Mouse (Mus musculus) forebrain, embryonic 12.5 days (tissue): ENCODE results near the gene Zswim5. TPM values are rescaled to one million over a fixed set of nuclear protein-coding genes. Genes with fewer than 3 reads are reported as not detected.
"Not testable (repeated sequence)": the region's sequence is repeated elsewhere in the genome, so short reads cannot be mapped to it uniquely, and the experiment has no call there.

ENCODE experiments used
- ATAC-seq: fragments of 200-750 bp; cut with Nextera tagmentation; 2 replicates; pipeline ENCODE4 v1.8.0; 2017; ENCODE audit warnings: moderate TSS enrichment; ENCODE audit not compliant: low FRiP score
- H3K27ac ChIP-seq: fragments of 300-500 bp; sonication (generic); 2 replicates; pipeline ENCODE4 v1.5.1; 2016; ENCODE audit warnings: mild to moderate bottlenecking
- H3K27me3 ChIP-seq: fragments of 300-500 bp; sonication (generic); 2 replicates; pipeline ENCODE4 v1.6.1; 2016; ENCODE audit warnings: mild to moderate bottlenecking
- H3K36me3 ChIP-seq: fragments of 300-500 bp; sonication (generic); replicated peaks from 2 replicates; pipeline ENCODE4 v1.6.1; 2016; ENCODE audit warnings: mild to moderate bottlenecking
- H3K4me1 ChIP-seq: fragments of 300-500 bp; sonication (generic); 2 replicates; pipeline ENCODE4 v1.6.1; 2016
- H3K4me2 ChIP-seq: fragments of 300-500 bp; sonication (generic); 2 replicates; pipeline ENCODE4 v1.6.1; 2016; ENCODE audit warnings: mild to moderate bottlenecking, moderate library complexity
- H3K4me3 ChIP-seq: fragments of 300-500 bp; sonication (generic); replicated peaks from 2 replicates; pipeline ENCODE4 v1.5.1; 2016; ENCODE audit warnings: mild to moderate bottlenecking
- H3K9ac ChIP-seq: fragments of 300-500 bp; sonication (generic); 2 replicates; pipeline ENCODE4 v1.6.1; 2016; ENCODE audit warnings: mild to moderate bottlenecking
- H3K9me3 ChIP-seq: fragments of 300-500 bp; sonication (generic); 2 replicates; pipeline ENCODE4 v1.6.1; 2016
- WGBS: fragments of 180-500 bp; shearing (Covaris S2); methylation state at CpG from one replicate; pipeline ENCODE4 v1.1.7; 2016; 5-methylcytosine and 5-hydroxymethylcytosine counted together
- polyA plus RNA-seq: library from polyadenylated mRNA; unstranded; fragments of >200 nt; fragmentation: Nextera tagmentation; extraction: Ambion mirVana; gene quantifications from 2 replicates; pipeline ENCODE4 v1.2.1, GENCODE M21; 2016

Zswim5 gene
- 12.0 and 13.3 TPM in 2 replicates for polyA plus RNA-seq

- no peaks in the 10 kb centered on the region for H3K36me3 ChIP-seq
- WGBS = under 1% methylated on average over 99 of the region's 104 CpGs
- H3K9me3 ChIP-seq = no peaks in the 10 kb centered on the region
- peak within 1 kb of the TSS; percentile 70 for H3K4me3 ChIP-seq
- peak within 1 kb of the TSS; percentile 99 for H3K27ac ChIP-seq
- peaks cover 5% of the 10 kb centered on the region; the same call in 1 of the 2 replicates for H3K27me3 ChIP-seq
- peak within 1 kb of the TSS; percentile 71 for H3K4me2 ChIP-seq
- ATAC-seq = peak; percentile 93
- peak within 1 kb of the TSS; percentile 85 for H3K9ac ChIP-seq
- peaks cover 7% of the 10 kb centered on the region; the same call in 1 of the 2 replicates for H3K4me1 ChIP-seq
Measured at GRCm38 (mm10) chr4:116876995-116877728, at the start of gene Zswim5. Zswim5 (plus strand) TSS chr4:116877376.

DNA sequence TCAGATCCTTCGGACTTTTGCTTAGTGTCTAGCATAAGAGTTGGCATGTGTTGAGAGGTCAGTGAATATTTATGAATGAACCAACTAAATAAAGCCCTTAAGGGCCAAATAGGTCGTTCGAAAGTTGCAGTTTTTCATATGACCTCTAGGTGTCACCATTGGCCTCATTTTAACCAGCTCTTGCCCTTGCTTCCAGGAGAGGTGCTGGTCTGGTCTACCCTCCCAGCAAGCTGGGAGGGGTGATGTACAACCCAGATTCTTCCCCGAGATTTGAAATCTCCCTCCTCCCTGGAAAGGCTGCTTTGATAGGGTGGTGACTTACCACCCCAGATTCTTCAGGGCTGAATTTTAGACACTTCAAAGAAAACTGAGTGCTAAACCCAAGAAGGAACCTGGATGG, 49.4 kb upstream of the Zswim5 start:
- H3K36me3 ChIP-seq = no peaks in the 10 kb centered on the region
- no peak overlapping the region for H3K4me2 ChIP-seq
- H3K27ac ChIP-seq = no peak overlapping the region
- H3K4me3 ChIP-seq = no peak overlapping the region
- peak; percentile 39 for ATAC-seq
- 2% methylated on average over 4 of the region's 4 CpGs for WGBS
- H3K9ac ChIP-seq = no peak overlapping the region
- H3K27me3 ChIP-seq = peaks cover 11% of the 10 kb centered on the region; the same call in 1 of the 2 replicates
- H3K4me1 ChIP-seq = peaks cover 31% of the 10 kb centered on the region
- H3K9me3 ChIP-seq = no peaks in the 10 kb centered on the region

DNA sequence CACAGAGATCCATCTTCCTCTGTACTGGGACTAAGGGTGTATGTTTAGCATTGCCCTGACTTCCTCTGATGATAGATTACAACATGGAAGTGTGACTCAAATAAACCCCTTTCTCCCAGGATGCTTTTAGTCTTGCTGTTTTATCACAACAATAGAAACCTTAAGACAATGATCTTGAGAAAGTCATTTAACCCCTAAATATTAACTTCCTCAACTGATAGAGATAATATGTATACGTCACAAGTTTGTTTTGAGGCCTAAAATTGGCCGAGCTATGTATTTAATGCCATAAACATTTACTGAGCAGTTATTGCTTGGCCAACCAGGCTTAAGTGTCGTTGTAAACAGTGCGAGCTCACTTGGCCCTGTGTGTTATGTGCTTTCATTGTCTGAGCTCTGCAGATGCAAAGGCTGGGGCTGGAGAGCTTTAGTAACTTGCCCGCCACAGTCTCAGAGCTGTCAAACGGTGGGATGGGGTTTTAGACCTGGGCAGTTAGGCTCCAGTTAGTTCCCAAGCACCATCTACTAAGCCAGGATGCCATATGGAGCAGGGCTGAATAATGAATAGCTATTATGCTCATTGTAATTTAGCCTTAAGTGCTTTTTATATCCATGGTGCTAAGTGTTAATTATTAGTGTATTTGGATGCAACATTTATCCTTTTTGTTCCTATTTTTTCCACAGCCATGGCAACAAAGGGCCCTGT, 47.7 kb upstream of the Zswim5 start:
- Histone ChIP-seq H3K27ac (peak overlapping the region; percentile 79), H3K4me2 (0 out of 2 replicates have a peak overlapping the region, but pooled peaks have one; percentile 1), H3K4me1 (peaks cover 25% of the 10 kb centered on the region), H3K4me3 (no peak overlapping the region), H3K9me3 (no peaks in the 10 kb centered on the region), H3K27me3 (peaks cover 3% of the 10 kb centered on the region; the same call in 1 of the 2 replicates), H3K9ac (no peak overlapping the region), H3K36me3 (no peaks in the 10 kb centered on the region)
- WGBS = 27% methylated on average over 6 of the region's 6 CpGs
- peak; percentile 60 for ATAC-seq

DNA sequence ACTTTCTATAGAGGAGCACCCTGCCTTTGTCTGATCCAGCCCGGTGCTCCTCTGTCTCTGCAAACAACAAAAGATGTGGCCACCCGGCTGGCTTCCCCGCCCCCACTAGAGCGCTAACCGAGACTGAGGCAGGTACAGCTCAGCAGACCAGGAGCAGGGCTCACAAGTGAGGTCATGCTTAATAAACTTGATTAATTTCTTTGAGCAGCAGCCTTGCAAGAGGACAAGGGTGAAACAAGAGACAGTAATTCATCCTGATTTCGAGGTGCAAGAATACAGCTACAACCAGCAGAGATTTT, 47.2 kb upstream of the Zswim5 start:
- Histone ChIP-seq H3K27me3 (peaks cover 3% of the 10 kb centered on the region; the same call in 1 of the 2 replicates), H3K36me3 (no peaks in the 10 kb centered on the region), H3K4me1 (peaks cover 20% of the 10 kb centered on the region), H3K9me3 (no peaks in the 10 kb centered on the region), H3K4me2 (0 out of 2 replicates have a peak overlapping the region, but pooled peaks have one; percentile 1), H3K9ac (no peak overlapping the region), H3K27ac (peak overlapping the region; percentile 79), H3K4me3 (no peak overlapping the region)
- 7% methylated on average over 6 of the region's 6 CpGs for WGBS
- ATAC-seq = peak; percentile 77

- Histone ChIP-seq H3K27ac (no peak overlapping the region), H3K4me1 (no peaks in the 10 kb centered on the region), H3K4me2 (no peak overlapping the region), H3K9me3 (no peaks in the 10 kb centered on the region), H3K27me3 (peaks cover 11% of the 10 kb centered on the region), H3K36me3 (no peaks in the 10 kb centered on the region), H3K9ac (no peak overlapping the region), H3K4me3 (no peak overlapping the region)
- no peak for ATAC-seq
- WGBS = 14% methylated on average over 2 of the region's 2 CpGs
Measured at GRCm38 (mm10) chr4:116838999-116839398, 38.2 kb upstream of the Zswim5 start.

DNA sequence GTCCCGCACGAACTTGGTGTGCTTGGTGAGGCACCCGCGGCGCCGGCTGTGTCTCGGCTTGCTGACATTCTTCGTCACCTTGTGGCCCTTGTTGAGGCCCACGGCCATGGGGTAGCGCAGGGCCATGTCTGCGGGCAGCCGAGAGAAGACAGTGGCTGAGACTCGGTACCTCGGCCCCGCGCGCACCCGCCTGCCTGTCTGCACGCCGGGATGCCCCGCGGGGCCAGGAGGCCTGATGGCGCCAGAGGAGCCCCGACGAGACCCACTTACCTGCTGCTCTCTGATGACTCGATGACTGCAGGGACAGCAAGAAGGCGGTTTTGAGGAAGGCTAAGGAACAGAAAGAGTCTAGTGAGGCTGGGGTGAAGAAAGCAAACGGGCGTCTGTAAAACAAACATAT, 37.1 kb upstream of the Zswim5 start:
- 45% methylated on average over 23 of the region's 29 CpGs for WGBS

GRCm38 (mm10) chr4:116840841-116841240, 36.3 kb upstream of the Zswim5 start:
- 88% methylated on average over 6 of the region's 6 CpGs for WGBS
- H3K4me2 ChIP-seq = no peak overlapping the region

More for the DNA sequence above, 37.1 kb upstream of the Zswim5 start:
- not testable (repeated sequence) for H3K36me3 ChIP-seq, H3K27ac ChIP-seq, H3K4me2 ChIP-seq, H3K4me3 ChIP-seq, H3K4me1 ChIP-seq, ATAC-seq, H3K9me3 ChIP-seq, H3K9ac ChIP-seq
- peaks cover 11% of the 10 kb centered on the region for H3K27me3 ChIP-seq

GRCm38 (mm10) chr4:116844324-116844723, 32.9 kb upstream of the Zswim5 start:
- no peak for ATAC-seq
- H3K27ac ChIP-seq = no peak overlapping the region

More at GRCm38 (mm10) chr4:116840841-116841240, 36.3 kb upstream of the Zswim5 start:
- Histone ChIP-seq H3K27ac (no peak overlapping the region), H3K36me3 (no peaks in the 10 kb centered on the region), H3K4me3 (no peak overlapping the region), H3K9ac (no peak overlapping the region), H3K4me1 (no peaks in the 10 kb centered on the region), H3K9me3 (no peaks in the 10 kb centered on the region), H3K27me3 (peaks cover 11% of the 10 kb centered on the region)
- ATAC-seq = no peak

GRCm38 (mm10) chr4:116849901-116850300, 27.3 kb upstream of the Zswim5 start:
- H3K4me2 ChIP-seq = no peak overlapping the region
- peaks cover 11% of the 10 kb centered on the region for H3K4me1 ChIP-seq
- H3K9me3 ChIP-seq = no peaks in the 10 kb centered on the region
- no peaks in the 10 kb centered on the region for H3K36me3 ChIP-seq
- 60% methylated on average over 3 of the region's 3 CpGs for WGBS
- no peaks in the 10 kb centered on the region; the same call in 1 of the 2 replicates for H3K27me3 ChIP-seq
- no peak overlapping the region for H3K4me3 ChIP-seq
- no peak overlapping the region for H3K27ac ChIP-seq
- no peak for ATAC-seq
- H3K9ac ChIP-seq = no peak overlapping the region

More at GRCm38 (mm10) chr4:116844324-116844723, 32.9 kb upstream of the Zswim5 start:
- Histone ChIP-seq H3K4me2 (no peak overlapping the region), H3K9ac (no peak overlapping the region), H3K36me3 (no peaks in the 10 kb centered on the region), H3K4me1 (no peaks in the 10 kb centered on the region), H3K4me3 (no peak overlapping the region), H3K9me3 (no peaks in the 10 kb centered on the region), H3K27me3 (peaks cover 7% of the 10 kb centered on the region)
- WGBS = 99% methylated on average over 3 of the region's 3 CpGs

GRCm38 (mm10) chr4:116854286-116854685, 22.9 kb upstream of the Zswim5 start:
- no peak overlapping the region for H3K9ac ChIP-seq
- peaks cover 11% of the 10 kb centered on the region for H3K4me1 ChIP-seq
- 20% methylated on average over 2 of the region's 2 CpGs for WGBS
- no peaks in the 10 kb centered on the region; the same call in 1 of the 2 replicates for H3K27me3 ChIP-seq
- no peaks in the 10 kb centered on the region for H3K36me3 ChIP-seq
- no peaks in the 10 kb centered on the region for H3K9me3 ChIP-seq
- no peak overlapping the region for H3K4me3 ChIP-seq
- ATAC-seq = 0 out of 2 replicates have a peak, but pooled peaks have one; percentile 55
- no peak overlapping the region for H3K4me2 ChIP-seq
- H3K27ac ChIP-seq = peak overlapping the region; percentile 21; the same call in 1 of the 2 replicates

DNA sequence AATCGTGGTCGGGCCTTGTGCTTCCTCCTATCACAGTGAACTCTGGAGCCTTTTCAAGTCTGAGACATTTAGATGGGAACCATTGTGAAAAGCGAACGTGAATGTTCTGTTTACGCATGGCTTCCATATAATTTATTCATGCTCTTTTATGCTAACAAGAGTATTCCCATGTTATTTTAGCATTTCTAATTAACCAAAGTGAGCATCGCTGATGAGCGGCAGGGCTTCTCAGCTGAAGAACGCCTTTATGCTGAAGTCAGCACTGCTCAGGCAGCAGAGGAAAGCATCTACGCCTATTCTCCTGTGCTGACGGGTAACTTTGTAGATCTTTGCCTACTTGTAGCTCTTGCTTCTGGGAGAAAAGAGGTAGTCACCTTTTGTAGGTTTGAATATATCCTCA, 20.0 kb upstream of the Zswim5 start:
- 49% methylated on average over 10 of the region's 10 CpGs for WGBS
- Histone ChIP-seq H3K27me3 (no peaks in the 10 kb centered on the region; the same call in 1 of the 2 replicates), H3K9me3 (no peaks in the 10 kb centered on the region), H3K36me3 (no peaks in the 10 kb centered on the region), H3K4me2 (no peak overlapping the region), H3K9ac (no peak overlapping the region), H3K27ac (no peak overlapping the region), H3K4me1 (peaks cover 11% of the 10 kb centered on the region), H3K4me3 (no peak overlapping the region)
- ATAC-seq = no peak

DNA sequence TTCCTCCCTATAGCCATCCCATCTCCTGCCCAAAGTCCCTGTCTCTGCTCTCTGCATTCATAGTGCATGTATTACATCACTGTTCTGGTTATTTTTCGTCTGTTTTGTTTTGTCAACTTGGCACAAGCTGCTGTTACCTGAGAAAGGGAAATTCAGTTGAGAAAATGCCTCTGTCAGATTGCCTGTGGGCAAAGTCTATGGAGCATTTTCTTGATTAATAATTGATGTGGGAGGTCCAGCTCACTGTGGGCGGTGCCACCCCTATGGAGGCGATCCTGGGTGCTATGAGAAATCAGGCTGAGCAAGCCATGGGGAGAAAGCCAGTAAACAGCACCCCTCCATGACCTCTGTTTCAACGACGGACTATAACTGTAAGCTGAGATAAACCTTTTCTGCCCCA, 17.5 kb upstream of the Zswim5 start:
- WGBS = 80% methylated on average over 5 of the region's 5 CpGs
- ATAC-seq = no peak

More for the DNA sequence above, 17.5 kb upstream of the Zswim5 start:
- no peak overlapping the region for H3K4me2 ChIP-seq
- H3K4me3 ChIP-seq = no peak overlapping the region
- H3K36me3 ChIP-seq = no peaks in the 10 kb centered on the region
- peaks cover under 1% of the 10 kb centered on the region for H3K4me1 ChIP-seq
- H3K9ac ChIP-seq = no peak overlapping the region
- H3K27ac ChIP-seq = no peak overlapping the region
- H3K9me3 ChIP-seq = no peaks in the 10 kb centered on the region
- no peaks in the 10 kb centered on the region for H3K27me3 ChIP-seq
